Mouse (Mus musculus): ENCODE results near the gene Ptpn3. TPM values are rescaled to one million over a fixed set of nuclear protein-coding genes. Genes with fewer than 3 reads are reported as not detected.
A peak's percentile ranks its signal among the peaks of the same experiment; 100 is the strongest.

The Ptpn3 gene
- total RNA-seq (2021): 10 to 100 TPM; 12.2 to 24.8 TPM
- long read RNA-seq, experiment 1, partial matches to known transcripts: 0 of 1 reads
- long read RNA-seq, experiment 1, other reads (novel, unspliced or antisense): 1 of 1 reads
- long read RNA-seq, experiment 2, full-length matches to known transcripts: 1 of 7 reads
- long read RNA-seq, experiment 2, partial matches to known transcripts: 3 of 7 reads
- long read RNA-seq, experiment 2, other reads (novel, unspliced or antisense): 3 of 7 reads

GRCm38 (mm10) chr4:57301410-57302313 lies at the start of gene Ptpn3:
Gene Ptpn3 (minus strand): TSS chr4:57301837.
- peak; percentile 81 to 85 for DNase-seq (ENCODE audit: low spot score in 2 of 2)

GRCm38 (mm10) chr4:57350541-57350940 lies 48.9 kb upstream of the Ptpn3 start:
- DNase-seq (ENCODE audit: low spot score in 2 of 2): no peak

GRCm38 (mm10) chr4:57343996-57344395 lies 42.4 kb upstream of the Ptpn3 start:
- no peak for DNase-seq (ENCODE audit: low spot score in 2 of 2)

GRCm38 (mm10) chr4:57338923-57339322 lies 37.3 kb upstream of the Ptpn3 start:
- no peak for DNase-seq (ENCODE audit: low spot score in 2 of 2)

- no peak for DNase-seq (ENCODE audit: low spot score in 2 of 2)
These were observed 36.4 kb upstream of the Ptpn3 start for GRCm38 (mm10) chr4:57338061-57338460.

GRCm38 (mm10) chr4:57335000-57335666 lies 33.5 kb upstream of the Ptpn3 start:
- DNase-seq (ENCODE audit: low spot score in 2 of 2): no peak

- no peak for DNase-seq (ENCODE audit: low spot score in 2 of 2)
These were observed 32.4 kb upstream of the Ptpn3 start for GRCm38 (mm10) chr4:57333926-57334548.

GRCm38 (mm10) chr4:57332511-57332910 lies 30.9 kb upstream of the Ptpn3 start:
- DNase-seq (ENCODE audit: low spot score in 2 of 2): peak in 1 of 2 experiments; percentile 38

- DNase-seq (ENCODE audit: low spot score in 2 of 2): peak in 1 of 2 experiments; percentile 50
These were observed 19.1 kb upstream of the Ptpn3 start for GRCm38 (mm10) chr4:57320606-57321327.

GRCm38 (mm10) chr4:57318525-57319212 lies 17.0 kb upstream of the Ptpn3 start:
- peak in 1 of 2 experiments; percentile 21 for DNase-seq (ENCODE audit: low spot score in 2 of 2)

GRCm38 (mm10) chr4:57312256-57313166 lies 10.9 kb upstream of the Ptpn3 start:
- DNase-seq (ENCODE audit: low spot score in 2 of 2): no peak

- DNase-seq (ENCODE audit: low spot score in 2 of 2): no peak
These were observed 10.1 kb upstream of the Ptpn3 start for GRCm38 (mm10) chr4:57311750-57312149.

- peak; percentile 50 to 68 for DNase-seq (ENCODE audit: low spot score in 2 of 2)
These were observed 6.8 kb upstream of the Ptpn3 start for GRCm38 (mm10) chr4:57308214-57309000.

GRCm38 (mm10) chr4:57307747-57308146 lies 6.1 kb upstream of the Ptpn3 start:
- peak in 1 of 2 experiments; percentile 29 for DNase-seq (ENCODE audit: low spot score in 2 of 2)

GRCm38 (mm10) chr4:57306260-57306659 lies 4.6 kb upstream of the Ptpn3 start:
- no peak for DNase-seq (ENCODE audit: low spot score in 2 of 2)

GRCm38 (mm10) chr4:57305644-57306043 lies 4.0 kb upstream of the Ptpn3 start:
- no peak for DNase-seq (ENCODE audit: low spot score in 2 of 2)

GRCm38 (mm10) chr4:57300469-57301409 lies 898 bp downstream of the Ptpn3 start:
- no peak for DNase-seq (ENCODE audit: low spot score in 2 of 2)
